Mouse (Mus musculus) forebrain, embryonic 10.5 days (tissue): ENCODE measurements around the gene Fscn2. TPM values are rescaled to one million over a fixed set of nuclear protein-coding genes. Genes with fewer than 3 reads are reported as not detected.
"Not testable (repeated sequence)": the region's sequence is repeated elsewhere in the genome, so short reads cannot be mapped to it uniquely, and the experiment has no call there.

Experiments
- DNase-seq: peaks from one replicate; pipeline ENCODE4 v3.0.0-alpha.2; 2017; ENCODE audit warnings: low spot score; ENCODE audit errors: extremely low spot score
- H3K27ac ChIP-seq: fragments of 300-500 bp; sonication (generic); 2 replicates; pipeline ENCODE4 v1.5.1; 2016; ENCODE audit warnings: mild to moderate bottlenecking
- H3K27me3 ChIP-seq: fragments of 300-500 bp; sonication (generic); 2 replicates; pipeline ENCODE4 v1.6.1; 2016; ENCODE audit warnings: mild to moderate bottlenecking; ENCODE audit not compliant: poor library complexity, severe bottlenecking
- H3K36me3 ChIP-seq: fragments of 300-500 bp; sonication (generic); replicated peaks from 2 replicates; pipeline ENCODE4 v1.6.1; 2016; ENCODE audit warnings: mild to moderate bottlenecking, moderate library complexity
- H3K4me1 ChIP-seq: fragments of 300-500 bp; sonication (generic); 2 replicates; pipeline ENCODE4 v1.6.1; 2016
- H3K4me3 ChIP-seq: fragments of 300-500 bp; sonication (generic); 2 replicates; pipeline ENCODE4 v1.5.1; 2016; ENCODE audit warnings: mild to moderate bottlenecking, moderate library complexity
- H3K9me3 ChIP-seq: fragments of 300-500 bp; sonication (generic); 2 replicates; pipeline ENCODE4 v1.6.1; 2016; ENCODE audit warnings: mild to moderate bottlenecking, moderate library complexity
- WGBS: fragments of 180-500 bp; shearing (Covaris S2); methylation state at CpG from one replicate; pipeline ENCODE4 v1.1.7; 2016; 5-methylcytosine and 5-hydroxymethylcytosine counted together
- polyA plus RNA-seq: library from polyadenylated mRNA; unstranded; fragments of >200 nt; fragmentation: Nextera tagmentation; extraction: Ambion mirVana; gene quantifications from 2 replicates; pipeline ENCODE4 v1.2.1, GENCODE M21; 2016

The Fscn2 gene
- polyA plus RNA-seq, 1 experiment from 2014 or later: not detected

- peaks cover 25% of the 10 kb centered on the region for H3K36me3 ChIP-seq
- H3K27me3 ChIP-seq: peaks cover 8% of the 10 kb centered on the region; the same call in 1 of the 2 replicates
- H3K27ac ChIP-seq: peak within 1 kb of the TSS; percentile 100
- peak; percentile 84 for DNase-seq
- H3K4me3 ChIP-seq: peak within 1 kb of the TSS; percentile 99
- 6% methylated on average over 102 of the region's 103 CpGs for WGBS
- H3K4me1 ChIP-seq: peaks cover 52% of the 10 kb centered on the region
- H3K9me3 ChIP-seq: no peaks in the 10 kb centered on the region
Observed at GRCm38 (mm10) chr11:120347791-120348683, 13.3 kb upstream of the Fscn2 start, which contains the start of gene Actg1. TSS of gene Actg1 (minus strand) at chr11:120348542.

GRCm38 (mm10) chr11:120348684-120349370 lies 12.5 kb upstream of the Fscn2 start:
- DNase-seq: peak; percentile 81
- 8% methylated on average over 53 of the region's 53 CpGs for WGBS
- peak overlapping the region; percentile 100 for H3K27ac ChIP-seq
- H3K27me3 ChIP-seq: peaks cover 8% of the 10 kb centered on the region; the same call in 1 of the 2 replicates
- H3K36me3 ChIP-seq: peaks cover 25% of the 10 kb centered on the region
- H3K4me1 ChIP-seq: peaks cover 60% of the 10 kb centered on the region
- H3K9me3 ChIP-seq: no peaks in the 10 kb centered on the region
- H3K4me3 ChIP-seq: peak overlapping the region; percentile 99

GRCm38 (mm10) chr11:120349371-120349985 lies 11.9 kb upstream of the Fscn2 start:
- peak overlapping the region; percentile 100 for H3K27ac ChIP-seq
- no peaks in the 10 kb centered on the region for H3K9me3 ChIP-seq
- H3K4me1 ChIP-seq: peaks cover 61% of the 10 kb centered on the region
- DNase-seq: no peak
- WGBS: 5% methylated on average over 16 of the region's 16 CpGs
- H3K27me3 ChIP-seq: peaks cover 8% of the 10 kb centered on the region; the same call in 1 of the 2 replicates
- peak overlapping the region; percentile 99 for H3K4me3 ChIP-seq
- peaks cover 25% of the 10 kb centered on the region for H3K36me3 ChIP-seq

- Histone ChIP-seq H3K27ac (peak overlapping the region; percentile 100), H3K9me3 (no peaks in the 10 kb centered on the region), H3K4me1 (peaks cover 64% of the 10 kb centered on the region), H3K4me3 (peak overlapping the region; percentile 99), H3K27me3 (peaks cover 8% of the 10 kb centered on the region; the same call in 1 of the 2 replicates), H3K36me3 (peaks cover 18% of the 10 kb centered on the region)
- WGBS: 2% methylated on average over 67 of the region's 68 CpGs
- DNase-seq: peak; percentile 95
Observed at GRCm38 (mm10) chr11:120349986-120350702, 11.2 kb upstream of the Fscn2 start.

GRCm38 (mm10) chr11:120350711-120351110 lies 10.6 kb upstream of the Fscn2 start:
- H3K4me1 ChIP-seq: peaks cover 63% of the 10 kb centered on the region
- H3K9me3 ChIP-seq: no peaks in the 10 kb centered on the region
- peaks cover 8% of the 10 kb centered on the region; the same call in 1 of the 2 replicates for H3K27me3 ChIP-seq
- peaks cover 14% of the 10 kb centered on the region for H3K36me3 ChIP-seq
- peak overlapping the region; percentile 99 for H3K4me3 ChIP-seq
- 27% methylated on average over 11 of the region's 11 CpGs for WGBS
- no peak for DNase-seq
- peak overlapping the region; percentile 100 for H3K27ac ChIP-seq

GRCm38 (mm10) chr11:120351250-120352092 lies 9.9 kb upstream of the Fscn2 start:
- H3K4me3 ChIP-seq: peak overlapping the region; percentile 99
- H3K36me3 ChIP-seq: peaks cover 11% of the 10 kb centered on the region
- no peak for DNase-seq
- peak overlapping the region; percentile 100 for H3K27ac ChIP-seq
- peaks cover 8% of the 10 kb centered on the region; the same call in 1 of the 2 replicates for H3K27me3 ChIP-seq
- no peaks in the 10 kb centered on the region for H3K9me3 ChIP-seq
- 92% methylated on average over 10 of the region's 10 CpGs for WGBS
- peaks cover 61% of the 10 kb centered on the region for H3K4me1 ChIP-seq

- H3K4me3 ChIP-seq: peak overlapping the region; percentile 99; the same call in 1 of the 2 replicates
- WGBS: 93% methylated on average over 5 of the region's 5 CpGs
- H3K36me3 ChIP-seq, H3K27ac ChIP-seq, H3K27me3 ChIP-seq, DNase-seq, H3K9me3 ChIP-seq: not testable (repeated sequence)
- H3K4me1 ChIP-seq: peaks cover 57% of the 10 kb centered on the region
Observed at GRCm38 (mm10) chr11:120352093-120352350, 9.3 kb upstream of the Fscn2 start.

GRCm38 (mm10) chr11:120352571-120353290 lies 8.6 kb upstream of the Fscn2 start:
- WGBS: 78% methylated on average over 13 of the region's 13 CpGs

GRCm38 (mm10) chr11:120353500-120354303 lies 7.6 kb upstream of the Fscn2 start:
- Histone ChIP-seq H3K9me3 (no peaks in the 10 kb centered on the region), H3K27ac (peak overlapping the region; percentile 56), H3K27me3 (peaks cover 8% of the 10 kb centered on the region; the same call in 1 of the 2 replicates), H3K4me3 (peak overlapping the region; percentile 21), H3K4me1 (peaks cover 67% of the 10 kb centered on the region), H3K36me3 (no peaks in the 10 kb centered on the region)
- 27% methylated on average over 26 of the region's 26 CpGs for WGBS
- DNase-seq: peak; percentile 58

More at GRCm38 (mm10) chr11:120352571-120353290, 8.6 kb upstream of the Fscn2 start:
- DNase-seq: no peak
- Histone ChIP-seq H3K36me3 (peaks cover 3% of the 10 kb centered on the region; the same call in 1 of the 2 replicates), H3K27me3 (peaks cover 8% of the 10 kb centered on the region; the same call in 1 of the 2 replicates), H3K27ac (peak overlapping the region; percentile 56), H3K4me1 (peaks cover 59% of the 10 kb centered on the region), H3K9me3 (no peaks in the 10 kb centered on the region), H3K4me3 (0 out of 2 replicates have a peak overlapping the region, but pooled peaks have one; percentile 21)
